Mouse (Mus musculus) midbrain, embryonic 13.5 days (tissue): Measurements from ENCODE around the gene Mtmr2. TPM values are rescaled to one million over a fixed set of nuclear protein-coding genes. Genes with fewer than 3 reads are reported as not detected.
"Not testable (repeated sequence)": the region's sequence is repeated elsewhere in the genome, so short reads cannot be mapped to it uniquely, and the experiment has no call there.

Source experiments
- ATAC-seq: fragments of 200-750 bp; cut with Nextera tagmentation; 2 replicates; pipeline ENCODE4 v1.8.0; 2017; ENCODE audit warnings: mild to moderate bottlenecking, moderate TSS enrichment, moderate library complexity
- H3K27ac ChIP-seq: fragments of 300-500 bp; sonication (generic); 2 replicates; pipeline ENCODE4 v1.5.1; 2015; ENCODE audit warnings: inconsistent platforms, mild to moderate bottlenecking, moderate library complexity
- H3K27me3 ChIP-seq: fragments of 300-500 bp; sonication (generic); 2 replicates; pipeline ENCODE4 v1.6.1; 2015; ENCODE audit warnings: mild to moderate bottlenecking, inconsistent platforms
- H3K36me3 ChIP-seq: fragments of 300-500 bp; sonication (generic); 2 replicates; pipeline ENCODE4 v1.6.1; 2015; ENCODE audit warnings: mild to moderate bottlenecking, inconsistent platforms
- H3K4me1 ChIP-seq: fragments of 300-500 bp; sonication (generic); replicated peaks from 2 replicates; pipeline ENCODE4 v1.6.1; 2015; ENCODE audit warnings: inconsistent platforms
- H3K4me2 ChIP-seq: fragments of 300-500 bp; sonication (generic); replicated peaks from 2 replicates; pipeline ENCODE4 v1.6.1; 2015; ENCODE audit warnings: moderate library complexity, mild to moderate bottlenecking, inconsistent platforms
- H3K4me3 ChIP-seq: fragments of 300-500 bp; sonication (generic); replicated peaks from 2 replicates; pipeline ENCODE4 v1.5.1; 2015; ENCODE audit warnings: mild to moderate bottlenecking, inconsistent platforms
- H3K9ac ChIP-seq: fragments of 300-500 bp; sonication (generic); replicated peaks from 2 replicates; pipeline ENCODE4 v1.6.1; 2015; ENCODE audit warnings: mild to moderate bottlenecking, inconsistent platforms
- H3K9me3 ChIP-seq: fragments of 300-500 bp; sonication (generic); 2 replicates; pipeline ENCODE4 v1.6.1; 2016; ENCODE audit warnings: mild to moderate bottlenecking, inconsistent platforms
- WGBS: fragments of 180-500 bp; shearing (Covaris S2); methylation state at CpG from one replicate; pipeline ENCODE4 v1.1.7; 2015; 5-methylcytosine and 5-hydroxymethylcytosine counted together
- polyA plus RNA-seq: library from polyadenylated mRNA; unstranded; fragments of >200 nt; fragmentation: Nextera tagmentation; extraction: Ambion mirVana; gene quantifications from 2 replicates; pipeline ENCODE4 v1.2.1, GENCODE M21; 2015

Mtmr2 gene
- polyA plus RNA-seq, 1 experiment from 2014 or later: 62.0 TPM

GRCm38 (mm10) chr9:13752543-13752942, 4.3 kb downstream of the Mtmr2 start:
- Histone ChIP-seq H3K9me3 (0 out of 2 replicates have a peak, but pooled peaks cover 3% of the 10 kb centered on the region), H3K9ac (no peak overlapping the region), H3K27me3 (no peaks in the 10 kb centered on the region), H3K36me3 (no peaks in the 10 kb centered on the region), H3K4me1 (peaks cover 20% of the 10 kb centered on the region), H3K4me3 (no peak overlapping the region), H3K4me2 (no peak overlapping the region), H3K27ac (no peak overlapping the region)
- no peak for ATAC-seq
- 90% methylated on average over 4 of the region's 4 CpGs for WGBS

- Histone ChIP-seq H3K9me3 (peaks cover 6% of the 10 kb centered on the region; the same call in 1 of the 2 replicates), H3K4me2 (no peak overlapping the region), H3K4me3 (no peak overlapping the region), H3K27ac (no peak overlapping the region), H3K27me3 (no peaks in the 10 kb centered on the region), H3K36me3 (0 out of 2 replicates have a peak, but pooled peaks cover 7% of the 10 kb centered on the region), H3K4me1 (peaks cover 12% of the 10 kb centered on the region; the same call in 1 of the 2 replicates), H3K9ac (no peak overlapping the region)
- 96% methylated on average over 3 of the region's 3 CpGs for WGBS
- ATAC-seq: no peak
Measured at GRCm38 (mm10) chr9:13760430-13760829, 12.2 kb downstream of the Mtmr2 start.

GRCm38 (mm10) chr9:13765624-13766023, 17.4 kb downstream of the Mtmr2 start:
- Histone ChIP-seq H3K9me3 (no peaks in the 10 kb centered on the region), H3K27ac (no peak overlapping the region)
- WGBS: 63% methylated on average over 2 of the region's 2 CpGs

GRCm38 (mm10) chr9:13766570-13766969, 18.4 kb downstream of the Mtmr2 start:
- ATAC-seq: no peak
- WGBS: 81% methylated on average over 7 of the region's 7 CpGs
- H3K9ac ChIP-seq: no peak overlapping the region
- no peaks in the 10 kb centered on the region for H3K27me3 ChIP-seq
- no peaks in the 10 kb centered on the region for H3K36me3 ChIP-seq
- no peaks in the 10 kb centered on the region for H3K9me3 ChIP-seq
- H3K4me3 ChIP-seq: no peak overlapping the region
- no peak overlapping the region for H3K4me2 ChIP-seq
- no peak overlapping the region for H3K27ac ChIP-seq
- peaks cover 20% of the 10 kb centered on the region; the same call in 1 of the 2 replicates for H3K4me1 ChIP-seq

More at GRCm38 (mm10) chr9:13765624-13766023, 17.4 kb downstream of the Mtmr2 start:
- H3K4me2 ChIP-seq: no peak overlapping the region
- H3K36me3 ChIP-seq: 0 out of 2 replicates have a peak, but pooled peaks cover 3% of the 10 kb centered on the region
- H3K4me1 ChIP-seq: peaks cover 20% of the 10 kb centered on the region; the same call in 1 of the 2 replicates
- H3K27me3 ChIP-seq: no peaks in the 10 kb centered on the region
- H3K4me3 ChIP-seq: no peak overlapping the region
- H3K9ac ChIP-seq: no peak overlapping the region
- no peak for ATAC-seq

- Histone ChIP-seq H3K4me1 (0 out of 2 replicates have a peak, but pooled peaks cover 2% of the 10 kb centered on the region), H3K9ac (no peak overlapping the region), H3K9me3 (no peaks in the 10 kb centered on the region), H3K27me3 (no peaks in the 10 kb centered on the region), H3K4me2 (no peak overlapping the region), H3K36me3 (no peaks in the 10 kb centered on the region), H3K27ac (no peak overlapping the region), H3K4me3 (no peak overlapping the region)
- WGBS: 91% methylated on average over 1 of the region's 1 CpGs
- ATAC-seq: no peak
Measured at GRCm38 (mm10) chr9:13774732-13775131, 26.5 kb downstream of the Mtmr2 start.

GRCm38 (mm10) chr9:13781985-13782384, 33.8 kb downstream of the Mtmr2 start:
- Histone ChIP-seq H3K27ac (no peak overlapping the region), H3K9ac (no peak overlapping the region), H3K4me3 (no peak overlapping the region), H3K36me3 (peaks cover 14% of the 10 kb centered on the region), H3K9me3 (no peaks in the 10 kb centered on the region), H3K4me1 (no peaks in the 10 kb centered on the region), H3K27me3 (no peaks in the 10 kb centered on the region), H3K4me2 (no peak overlapping the region)
- WGBS: 100% methylated on average over 1 of the region's 1 CpGs
- ATAC-seq: no peak

GRCm38 (mm10) chr9:13790864-13791263, 42.7 kb downstream of the Mtmr2 start:
- H3K4me2 ChIP-seq, ATAC-seq, H3K27ac ChIP-seq, H3K9ac ChIP-seq, H3K4me1 ChIP-seq, H3K9me3 ChIP-seq, H3K4me3 ChIP-seq, H3K27me3 ChIP-seq: not testable (repeated sequence)
- WGBS: 96% methylated on average over 8 of the region's 8 CpGs
- H3K36me3 ChIP-seq: peaks cover 45% of the 10 kb centered on the region

GRCm38 (mm10) chr9:13794302-13794701, 46.1 kb downstream of the Mtmr2 start:
- no peaks in the 10 kb centered on the region for H3K9me3 ChIP-seq
- H3K4me3 ChIP-seq: no peak overlapping the region
- no peaks in the 10 kb centered on the region for H3K27me3 ChIP-seq
- H3K4me1 ChIP-seq: no peaks in the 10 kb centered on the region
- 73% methylated on average over 1 of the region's 1 CpGs for WGBS
- H3K4me2 ChIP-seq: no peak overlapping the region
- ATAC-seq: no peak
- no peak overlapping the region for H3K27ac ChIP-seq
- peaks cover 44% of the 10 kb centered on the region for H3K36me3 ChIP-seq
- H3K9ac ChIP-seq: no peak overlapping the region

- H3K36me3 ChIP-seq: peaks cover 44% of the 10 kb centered on the region
- H3K9me3 ChIP-seq: no peaks in the 10 kb centered on the region
- no peaks in the 10 kb centered on the region for H3K4me1 ChIP-seq
- no peak overlapping the region for H3K9ac ChIP-seq
- no peak overlapping the region for H3K27ac ChIP-seq
- no peak overlapping the region for H3K4me3 ChIP-seq
- H3K27me3 ChIP-seq: no peaks in the 10 kb centered on the region
- no peak overlapping the region for H3K4me2 ChIP-seq
- no peak for ATAC-seq
- 93% methylated on average over 2 of the region's 2 CpGs for WGBS
Measured at GRCm38 (mm10) chr9:13794756-13795155, 46.5 kb downstream of the Mtmr2 start.

GRCm38 (mm10) chr9:13804480-13804879, 56.3 kb downstream of the Mtmr2 start:
- WGBS: 74% methylated on average over 1 of the region's 1 CpGs
- Histone ChIP-seq H3K36me3 (peaks cover 76% of the 10 kb centered on the region), H3K4me1 (no peaks in the 10 kb centered on the region), H3K9ac (no peak overlapping the region), H3K4me3 (no peak overlapping the region), H3K4me2 (no peak overlapping the region), H3K9me3 (no peaks in the 10 kb centered on the region), H3K27me3 (no peaks in the 10 kb centered on the region), H3K27ac (no peak overlapping the region)
- no peak for ATAC-seq

- Histone ChIP-seq H3K9ac (no peak overlapping the region), H3K4me1 (no peaks in the 10 kb centered on the region), H3K4me2 (no peak overlapping the region), H3K36me3 (peaks cover 81% of the 10 kb centered on the region), H3K4me3 (no peak overlapping the region), H3K9me3 (no peaks in the 10 kb centered on the region), H3K27me3 (no peaks in the 10 kb centered on the region), H3K27ac (no peak overlapping the region)
- no peak for ATAC-seq
- 96% methylated on average over 7 of the region's 7 CpGs for WGBS
Measured at GRCm38 (mm10) chr9:13806854-13807253, 58.6 kb downstream of the Mtmr2 start.

GRCm38 (mm10) chr9:13807657-13808056, 59.4 kb downstream of the Mtmr2 start:
- H3K27me3 ChIP-seq: no peaks in the 10 kb centered on the region
- WGBS: 95% methylated on average over 5 of the region's 5 CpGs
- no peak overlapping the region for H3K4me2 ChIP-seq
- no peak overlapping the region for H3K27ac ChIP-seq
- H3K4me3 ChIP-seq: no peak overlapping the region
- no peaks in the 10 kb centered on the region for H3K4me1 ChIP-seq
- H3K9ac ChIP-seq: no peak overlapping the region
- no peak for ATAC-seq
- H3K36me3 ChIP-seq: peaks cover 81% of the 10 kb centered on the region
- H3K9me3 ChIP-seq: no peaks in the 10 kb centered on the region

GRCm38 (mm10) chr9:13809937-13810336, 61.7 kb downstream of the Mtmr2 start:
- Histone ChIP-seq H3K4me3 (no peak overlapping the region), H3K9me3 (no peaks in the 10 kb centered on the region), H3K36me3 (peaks cover 67% of the 10 kb centered on the region), H3K4me1 (no peaks in the 10 kb centered on the region), H3K4me2 (no peak overlapping the region), H3K27ac (no peak overlapping the region), H3K27me3 (no peaks in the 10 kb centered on the region), H3K9ac (no peak overlapping the region)
- ATAC-seq: no peak
